Mouse (Mus musculus) E14TG2a.4 (cell line): ENCODE results near the gene Alk.

Source experiments
- CTCF ChIP-seq: conservative IDR thresholded peaks from 2 replicates; pipeline ENCODE4 v1.5.1; 2014; ENCODE audit warnings: low read length
- POU5F1 ChIP-seq: IDR thresholded peaks from 2 replicates; pipeline ENCODE4 v1.6.1; 2014; ENCODE audit warnings: low read length, borderline replicate concordance

- TF ChIP-seq CTCF (peak; percentile 93), POU5F1 (no peak)
Measured at GRCm38 (mm10) chr17:71872976-71873375, 731.5 kb downstream of the Alk start.
